Mouse (Mus musculus) liver, embryonic 15.5 days (tissue): ENCODE results near the gene Smdt1. TPM values are rescaled to one million over a fixed set of nuclear protein-coding genes. Genes with fewer than 3 reads are reported as not detected.

Experiments
- ATAC-seq: fragments of 200-750 bp; cut with Nextera tagmentation; 2 replicates; pipeline ENCODE4 v1.8.0; 2017; ENCODE audit warnings: moderate number of reproducible peaks, mild to moderate bottlenecking, moderate library complexity; ENCODE audit not compliant: insufficient read depth
- H3K27ac ChIP-seq: fragments of 300-500 bp; sonication (generic); replicated peaks from 2 replicates; pipeline ENCODE4 v1.5.1; 2015; ENCODE audit warnings: mild to moderate bottlenecking, inconsistent platforms
- H3K27me3 ChIP-seq: fragments of 300-500 bp; sonication (generic); 2 replicates; pipeline ENCODE4 v1.6.1; 2015; ENCODE audit warnings: mild to moderate bottlenecking, inconsistent platforms
- H3K36me3 ChIP-seq: fragments of 300-500 bp; sonication (generic); replicated peaks from 2 replicates; pipeline ENCODE4 v1.6.1; 2015; ENCODE audit warnings: moderate library complexity, mild to moderate bottlenecking, inconsistent platforms
- H3K4me1 ChIP-seq: fragments of 300-500 bp; sonication (generic); replicated peaks from 2 replicates; pipeline ENCODE4 v1.6.1; 2015; ENCODE audit warnings: inconsistent platforms
- H3K4me2 ChIP-seq: fragments of 300-500 bp; sonication (generic); 2 replicates; pipeline ENCODE4 v1.6.1; 2015; ENCODE audit warnings: moderate library complexity, mild to moderate bottlenecking, inconsistent platforms
- H3K4me3 ChIP-seq: fragments of 300-500 bp; sonication (generic); replicated peaks from 2 replicates; pipeline ENCODE4 v1.5.1; 2015; ENCODE audit warnings: mild to moderate bottlenecking, inconsistent platforms
- H3K9ac ChIP-seq: fragments of 300-500 bp; sonication (generic); 2 replicates; pipeline ENCODE4 v1.6.1; 2015; ENCODE audit warnings: moderate library complexity, mild to moderate bottlenecking, inconsistent platforms
- H3K9me3 ChIP-seq: fragments of 300-500 bp; sonication (generic); replicated peaks from 2 replicates; pipeline ENCODE4 v1.6.1; 2016; ENCODE audit warnings: inconsistent platforms
- WGBS: fragments of 180-500 bp; shearing (Covaris S2); methylation state at CpG from one replicate; pipeline ENCODE4 v1.1.7; 2015; ENCODE audit warnings: mixed read lengths; ENCODE audit not compliant: insufficient replicate concordance; 5-methylcytosine and 5-hydroxymethylcytosine counted together
- polyA plus RNA-seq: library from polyadenylated mRNA; unstranded; fragments of >200 nt; fragmentation: Nextera tagmentation; extraction: Ambion mirVana; gene quantifications from 2 replicates; pipeline ENCODE4 v1.2.1, GENCODE M21; 2015

The Smdt1 gene
- polyA plus RNA-seq, 1 experiment from 2014 or later: 176 TPM

- Histone ChIP-seq H3K4me1 (peaks cover 10% of the 10 kb centered on the region), H3K9me3 (no peaks in the 10 kb centered on the region), H3K27ac (no peak overlapping the region), H3K27me3 (peaks cover 4% of the 10 kb centered on the region; the same call in 1 of the 2 replicates), H3K9ac (no peak overlapping the region), H3K4me3 (no peak overlapping the region), H3K4me2 (no peak overlapping the region), H3K36me3 (peaks cover 19% of the 10 kb centered on the region)
- 53% methylated on average over 2 of the region's 2 CpGs for WGBS
- no peak for ATAC-seq
These were observed 13.4 kb upstream of the Smdt1 start for GRCm38 (mm10) chr15:82325382-82325781.

- Histone ChIP-seq H3K4me3 (no peak overlapping the region), H3K27me3 (no peaks in the 10 kb centered on the region), H3K9ac (no peak overlapping the region), H3K9me3 (no peaks in the 10 kb centered on the region), H3K4me2 (no peak overlapping the region), H3K4me1 (peaks cover 43% of the 10 kb centered on the region), H3K36me3 (peaks cover 67% of the 10 kb centered on the region), H3K27ac (no peak overlapping the region)
- WGBS: 89% methylated on average over 4 of the region's 4 CpGs
- no peak for ATAC-seq
These were observed 3.6 kb upstream of the Smdt1 start for GRCm38 (mm10) chr15:82335194-82335593.

- Histone ChIP-seq H3K4me3 (peak overlapping the region; percentile 67; the same call in 1 of the 2 replicates), H3K9me3 (no peaks in the 10 kb centered on the region), H3K9ac (peak overlapping the region; percentile 66; the same call in 1 of the 2 replicates), H3K4me1 (peaks cover 52% of the 10 kb centered on the region), H3K4me2 (peak overlapping the region; percentile 84), H3K27ac (peak overlapping the region; percentile 19; the same call in 1 of the 2 replicates), H3K27me3 (no peaks in the 10 kb centered on the region), H3K36me3 (peaks cover 52% of the 10 kb centered on the region)
- 89% methylated on average over 12 of the region's 12 CpGs for WGBS
- no peak for ATAC-seq
These were observed 2.1 kb upstream of the Smdt1 start for GRCm38 (mm10) chr15:82336629-82337028.

DNA sequence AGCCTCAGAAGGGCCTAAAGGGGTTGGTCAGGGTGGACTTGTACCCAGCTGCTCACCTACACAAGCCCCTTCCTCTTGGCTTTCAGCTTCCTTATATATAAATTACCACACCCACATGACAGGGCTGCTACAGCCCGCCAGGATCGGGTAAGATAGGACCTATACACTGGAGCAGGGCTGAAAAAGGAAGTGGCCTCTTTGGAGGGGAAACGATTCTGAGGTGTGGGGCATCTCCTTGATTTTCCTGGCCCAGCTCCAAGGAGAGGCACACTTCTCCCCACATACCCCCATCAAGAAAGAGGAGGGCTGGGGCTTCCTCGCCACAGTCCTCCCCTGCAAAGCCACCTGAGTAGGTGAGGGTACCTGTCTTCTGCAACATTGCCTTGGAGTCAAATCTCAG is 884 bp upstream of the Smdt1 start:
- Histone ChIP-seq H3K4me1 (peaks cover 63% of the 10 kb centered on the region), H3K9me3 (no peaks in the 10 kb centered on the region)

GRCm38 (mm10) chr15:82339150-82339549 is 391 bp downstream of the Smdt1 start:
- Histone ChIP-seq H3K9me3 (no peaks in the 10 kb centered on the region), H3K36me3 (peaks cover 42% of the 10 kb centered on the region), H3K4me1 (peaks cover 76% of the 10 kb centered on the region), H3K9ac (peak overlapping the region; percentile 83), H3K4me2 (peak overlapping the region; percentile 84), H3K27ac (peak overlapping the region; percentile 100), H3K27me3 (no peaks in the 10 kb centered on the region), H3K4me3 (peak overlapping the region; percentile 67)
- 38% methylated on average over 10 of the region's 10 CpGs for WGBS
- no peak for ATAC-seq

More for the DNA sequence above, 884 bp upstream of the Smdt1 start:
- Histone ChIP-seq H3K27me3 (no peaks in the 10 kb centered on the region), H3K36me3 (peaks cover 40% of the 10 kb centered on the region), H3K27ac (peak overlapping the region; percentile 100), H3K4me2 (peak overlapping the region; percentile 84), H3K9ac (peak overlapping the region; percentile 66), H3K4me3 (peak overlapping the region; percentile 67)
- 3% methylated on average over 4 of the region's 4 CpGs for WGBS
- no peak for ATAC-seq

DNA sequence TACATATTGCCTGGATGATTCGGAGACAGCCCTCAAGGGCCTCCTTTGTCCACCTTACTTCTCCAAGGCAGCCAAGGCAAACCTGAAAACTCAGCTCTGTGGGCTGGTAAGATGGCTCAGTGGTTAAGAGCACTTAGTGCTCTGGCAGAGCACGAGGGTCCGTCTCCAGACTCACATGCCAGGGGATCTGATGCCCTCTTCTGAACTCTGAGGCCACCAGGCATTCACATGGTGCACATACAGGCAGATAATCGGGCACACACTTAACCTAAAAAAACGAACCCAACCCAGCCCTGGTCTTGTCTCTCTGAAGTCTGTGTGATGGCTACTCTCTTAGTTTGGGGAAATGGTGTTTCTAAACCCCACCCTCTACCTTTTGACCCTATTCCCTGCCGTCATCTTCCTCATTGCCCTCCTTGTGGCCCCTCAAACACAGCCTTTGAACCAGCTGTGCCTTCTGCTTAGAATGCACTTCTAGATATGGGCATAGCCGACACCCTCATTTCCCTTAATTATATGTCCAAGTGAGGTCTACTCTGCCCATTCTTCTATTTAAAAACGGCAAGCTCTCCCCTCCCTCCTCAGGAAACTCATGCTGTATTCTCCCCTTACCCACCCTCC is 985 bp downstream of the Smdt1 start:
- WGBS: 31% methylated on average over 8 of the region's 8 CpGs
- H3K27me3 ChIP-seq: no peaks in the 10 kb centered on the region
- peaks cover 82% of the 10 kb centered on the region for H3K4me1 ChIP-seq
- peaks cover 42% of the 10 kb centered on the region for H3K36me3 ChIP-seq
- ATAC-seq: no peak
- H3K27ac ChIP-seq: peak overlapping the region; percentile 100
- H3K9ac ChIP-seq: peak overlapping the region; percentile 83
- peak overlapping the region; percentile 84 for H3K4me2 ChIP-seq
- peak overlapping the region; percentile 71 for H3K4me3 ChIP-seq
- no peaks in the 10 kb centered on the region for H3K9me3 ChIP-seq

DNA sequence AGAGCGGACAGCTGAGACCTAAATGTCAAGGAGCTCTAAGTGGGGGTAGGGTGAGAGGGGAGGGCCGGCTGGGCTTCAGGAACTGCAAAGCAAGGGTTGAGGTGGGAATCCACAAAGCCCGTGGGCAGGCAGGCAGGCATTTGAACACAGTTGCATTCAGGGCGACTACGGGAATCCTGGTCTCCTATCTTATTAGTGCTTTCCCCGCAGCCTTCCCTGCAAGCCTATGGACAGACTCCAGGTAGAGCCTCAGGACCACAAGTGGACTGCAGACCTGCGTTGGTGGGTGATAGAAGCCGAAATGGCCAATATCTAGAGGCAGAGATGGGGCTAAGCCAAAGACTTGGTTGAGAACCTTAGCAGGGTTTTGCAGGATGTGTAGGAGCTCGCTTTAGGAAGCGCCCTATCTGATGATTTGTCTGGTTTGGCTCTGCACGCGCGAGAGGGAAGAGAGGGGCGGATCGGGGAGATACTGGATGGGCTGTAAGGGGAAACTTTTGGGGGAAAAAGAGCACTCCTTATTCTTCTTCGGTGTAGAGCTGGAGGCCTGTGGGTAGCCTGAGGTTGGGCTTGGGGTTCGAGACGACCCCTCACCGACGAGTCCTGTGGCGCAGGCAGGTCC is 1.8 kb downstream of the Smdt1 start:
- peak overlapping the region; percentile 84 for H3K4me2 ChIP-seq
- H3K4me3 ChIP-seq: peak overlapping the region; percentile 71
- H3K27me3 ChIP-seq: no peaks in the 10 kb centered on the region
- ATAC-seq: peak; percentile 13; the same call in 1 of the 2 replicates
- H3K27ac ChIP-seq: peak overlapping the region; percentile 100
- no peaks in the 10 kb centered on the region for H3K9me3 ChIP-seq
- H3K36me3 ChIP-seq: peaks cover 41% of the 10 kb centered on the region
- WGBS: 11% methylated on average over 21 of the region's 21 CpGs
- peaks cover 89% of the 10 kb centered on the region for H3K4me1 ChIP-seq
- peak overlapping the region; percentile 83 for H3K9ac ChIP-seq

- peak overlapping the region; percentile 100 for H3K27ac ChIP-seq
- 2% methylated on average over 40 of the region's 40 CpGs for WGBS
These were observed 2.3 kb downstream of the Smdt1 start for GRCm38 (mm10) chr15:82341036-82341501.

GRCm38 (mm10) chr15:82341675-82342542 is 3.1 kb downstream of the Smdt1 start:
- H3K9me3 ChIP-seq: no peaks in the 10 kb centered on the region
- peak overlapping the region; percentile 100 for H3K27ac ChIP-seq
- peak overlapping the region; percentile 84 for H3K4me2 ChIP-seq
- H3K4me3 ChIP-seq: peak overlapping the region; percentile 71
- H3K36me3 ChIP-seq: peaks cover 28% of the 10 kb centered on the region
- no peaks in the 10 kb centered on the region for H3K27me3 ChIP-seq
- peaks cover 85% of the 10 kb centered on the region for H3K4me1 ChIP-seq
- H3K9ac ChIP-seq: peak overlapping the region; percentile 83
- WGBS: 6% methylated on average over 15 of the region's 15 CpGs
- peak; percentile 58 for ATAC-seq

More at GRCm38 (mm10) chr15:82341036-82341501, 2.3 kb downstream of the Smdt1 start:
- Histone ChIP-seq H3K27me3 (no peaks in the 10 kb centered on the region), H3K9me3 (no peaks in the 10 kb centered on the region), H3K9ac (peak overlapping the region; percentile 83), H3K4me1 (peaks cover 86% of the 10 kb centered on the region), H3K36me3 (peaks cover 36% of the 10 kb centered on the region), H3K4me2 (peak overlapping the region; percentile 84), H3K4me3 (peak overlapping the region; percentile 71)
- ATAC-seq: peak; percentile 30

DNA sequence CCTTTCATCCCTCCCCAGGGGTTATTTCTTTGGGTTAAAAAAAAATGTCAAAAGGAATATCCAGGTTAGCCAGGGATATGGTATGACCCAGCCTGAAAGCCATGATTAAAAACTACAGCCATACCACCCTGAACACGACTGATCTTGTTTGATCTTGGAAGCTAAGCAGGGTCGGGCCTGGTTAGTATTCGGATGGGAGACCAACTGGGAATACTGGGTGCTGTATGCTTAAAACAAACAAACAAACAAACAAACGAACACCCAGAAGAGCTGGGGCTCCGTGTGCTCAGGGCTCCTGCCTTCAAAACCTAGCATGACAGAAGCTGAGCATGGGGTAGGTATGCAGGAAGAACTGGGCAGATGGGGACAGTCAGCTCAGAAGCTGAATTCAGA is 3.8 kb downstream of the Smdt1 start:
- WGBS: 32% methylated on average over 5 of the region's 5 CpGs
- H3K4me3 ChIP-seq: peak overlapping the region; percentile 71

More for the DNA sequence above, 3.8 kb downstream of the Smdt1 start:
- no peaks in the 10 kb centered on the region for H3K27me3 ChIP-seq
- peak overlapping the region; percentile 100 for H3K27ac ChIP-seq
- H3K36me3 ChIP-seq: peaks cover 29% of the 10 kb centered on the region
- ATAC-seq: no peak
- no peaks in the 10 kb centered on the region for H3K9me3 ChIP-seq
- peak overlapping the region; percentile 84 for H3K4me2 ChIP-seq
- peak overlapping the region; percentile 83 for H3K9ac ChIP-seq
- peaks cover 85% of the 10 kb centered on the region for H3K4me1 ChIP-seq
